Mouse (Mus musculus) brain, embryonic 18.5 days (tissue): Measurements from ENCODE around the gene Gorasp1.

Experiments used
- DNase-seq: peaks from one replicate; pipeline ENCODE4 v3.0.0-alpha.2; 2012; ENCODE audit warnings: low read depth, low spot score

The Gorasp1 gene

GRCm38 (mm10) chr9:119926497-119926896 lies 10.9 kb downstream of the Gorasp1 start:
- DNase-seq, result no peak

GRCm38 (mm10) chr9:119925729-119926128 lies 11.6 kb downstream of the Gorasp1 start:
- no peak for DNase-seq

GRCm38 (mm10) chr9:119925120-119925657 lies 12.2 kb downstream of the Gorasp1 start:
- DNase-seq, result no peak

GRCm38 (mm10) chr9:119923462-119923861 lies 13.9 kb downstream of the Gorasp1 start:
- no peak for DNase-seq

GRCm38 (mm10) chr9:119919858-119920257 lies 17.5 kb downstream of the Gorasp1 start:
- DNase-seq, result no peak

GRCm38 (mm10) chr9:119913087-119913838 lies 24.1 kb downstream of the Gorasp1 start:
- DNase-seq, result no peak

- DNase-seq, result no peak
Measured at GRCm38 (mm10) chr9:119909931-119910330, 27.4 kb downstream of the Gorasp1 start.

- DNase-seq, result no peak
Measured at GRCm38 (mm10) chr9:119908708-119909107, 28.7 kb downstream of the Gorasp1 start.

- DNase-seq, result no peak
Measured at GRCm38 (mm10) chr9:119902410-119903151, 34.8 kb downstream of the Gorasp1 start.

GRCm38 (mm10) chr9:119899446-119899845 lies 37.9 kb downstream of the Gorasp1 start:
- no peak for DNase-seq

- DNase-seq, result no peak
Measured at GRCm38 (mm10) chr9:119895040-119895721, 42.2 kb downstream of the Gorasp1 start.

GRCm38 (mm10) chr9:119894339-119895009 lies 42.9 kb downstream of the Gorasp1 start, which contains the start of gene Wdr48:
Gene Wdr48 (plus strand): TSS chr9:119894878.
- DNase-seq, result peak; percentile 96

GRCm38 (mm10) chr9:119893881-119894280 lies 43.5 kb downstream of the Gorasp1 start:
- DNase-seq, result no peak

GRCm38 (mm10) chr9:119890692-119891091 lies 46.7 kb downstream of the Gorasp1 start:
- no peak for DNase-seq

GRCm38 (mm10) chr9:119889446-119889845 lies 47.9 kb downstream of the Gorasp1 start:
- no peak for DNase-seq

GRCm38 (mm10) chr9:119888843-119889246 lies 48.5 kb downstream of the Gorasp1 start:
- DNase-seq, result no peak

GRCm38 (mm10) chr9:119887144-119887901 lies 50.0 kb downstream of the Gorasp1 start:
- DNase-seq, result no peak
